Mouse (Mus musculus) neural tube, embryonic 13.5 days (tissue): ENCODE results near the gene Igsf8. TPM values are rescaled to one million over a fixed set of nuclear protein-coding genes. Genes with fewer than 3 reads are reported as not detected.

Source experiments
- ATAC-seq: fragments of 200-750 bp; cut with Nextera tagmentation; 2 replicates; pipeline ENCODE4 v1.8.0; 2017; ENCODE audit warnings: low read depth, mild to moderate bottlenecking, moderate TSS enrichment, moderate library complexity
- H3K27ac ChIP-seq: fragments of 300-500 bp; sonication (generic); replicated peaks from 2 replicates; pipeline ENCODE4 v1.5.1; 2015; ENCODE audit warnings: moderate library complexity, mild to moderate bottlenecking, inconsistent platforms
- H3K27me3 ChIP-seq: fragments of 300-500 bp; sonication (generic); 2 replicates; pipeline ENCODE4 v1.6.1; 2015; ENCODE audit warnings: mild to moderate bottlenecking, inconsistent platforms
- H3K36me3 ChIP-seq: fragments of 300-500 bp; sonication (generic); 2 replicates; pipeline ENCODE4 v1.6.1; 2015; ENCODE audit warnings: mild to moderate bottlenecking, inconsistent platforms
- H3K4me1 ChIP-seq: fragments of 300-500 bp; sonication (generic); replicated peaks from 2 replicates; pipeline ENCODE4 v1.6.1; 2015; ENCODE audit warnings: inconsistent platforms
- H3K4me2 ChIP-seq: fragments of 300-500 bp; sonication (generic); 2 replicates; pipeline ENCODE4 v1.6.1; 2015; ENCODE audit warnings: inconsistent platforms, mild to moderate bottlenecking, moderate library complexity
- H3K4me3 ChIP-seq: fragments of 300-500 bp; sonication (generic); 2 replicates; pipeline ENCODE4 v1.5.1; 2015; ENCODE audit warnings: mild to moderate bottlenecking, inconsistent platforms
- H3K9ac ChIP-seq: fragments of 300-500 bp; sonication (generic); 2 replicates; pipeline ENCODE4 v1.6.1; 2015; ENCODE audit warnings: moderate library complexity, mild to moderate bottlenecking, inconsistent platforms
- H3K9me3 ChIP-seq: fragments of 300-500 bp; sonication (generic); 2 replicates; pipeline ENCODE4 v1.6.1; 2016; ENCODE audit warnings: inconsistent platforms
- WGBS: fragments of 180-500 bp; shearing (Covaris S2); methylation state at CpG from one replicate; pipeline ENCODE4 v1.1.7; 2015; 5-methylcytosine and 5-hydroxymethylcytosine counted together
- polyA plus RNA-seq: library from polyadenylated mRNA; unstranded; fragments of >200 nt; fragmentation: Nextera tagmentation; extraction: Ambion mirVana; gene quantifications from 2 replicates; pipeline ENCODE4 v1.2.1, GENCODE M21; 2015

Igsf8 gene
- polyA plus RNA-seq, 1 experiment from 2014 or later = 116 TPM

- Histone ChIP-seq H3K4me2 (no peak overlapping the region), H3K9me3 (no peaks in the 10 kb centered on the region), H3K36me3 (no peaks in the 10 kb centered on the region), H3K4me3 (no peak overlapping the region), H3K4me1 (no peaks in the 10 kb centered on the region; the same call in 1 of the 2 replicates), H3K9ac (no peak overlapping the region), H3K27me3 (no peaks in the 10 kb centered on the region), H3K27ac (no peak overlapping the region)
- whole genome bisulfite sequencing = 84% methylated on average over 3 of the region's 3 CpGs
- no peak for ATAC-seq
Observed at GRCm38 (mm10) chr1:172277172-172277571, 15.7 kb downstream of the Igsf8 start.

- no peak overlapping the region for H3K27ac ChIP-seq
- no peak for ATAC-seq
- no peaks in the 10 kb centered on the region for H3K9me3 ChIP-seq
- WGBS = 90% methylated on average over 13 of the region's 13 CpGs
- H3K27me3 ChIP-seq = no peaks in the 10 kb centered on the region
- no peaks in the 10 kb centered on the region for H3K36me3 ChIP-seq
- no peaks in the 10 kb centered on the region; the same call in 1 of the 2 replicates for H3K4me1 ChIP-seq
- H3K4me3 ChIP-seq = no peak overlapping the region
- H3K4me2 ChIP-seq = no peak overlapping the region
- H3K9ac ChIP-seq = no peak overlapping the region
Observed at GRCm38 (mm10) chr1:172278328-172278727, 16.9 kb downstream of the Igsf8 start.

GRCm38 (mm10) chr1:172279768-172280509 lies 18.5 kb downstream of the Igsf8 start:
- Histone ChIP-seq H3K4me3 (no peak overlapping the region), H3K9ac (no peak overlapping the region), H3K27ac (no peak overlapping the region), H3K4me1 (no peaks in the 10 kb centered on the region; the same call in 1 of the 2 replicates), H3K4me2 (no peak overlapping the region), H3K9me3 (no peaks in the 10 kb centered on the region), H3K36me3 (0 out of 2 replicates have a peak, but pooled peaks cover 4% of the 10 kb centered on the region), H3K27me3 (no peaks in the 10 kb centered on the region)
- ATAC-seq = no peak
- WGBS = 79% methylated on average over 16 of the region's 16 CpGs

GRCm38 (mm10) chr1:172281522-172282254 lies 20.2 kb downstream of the Igsf8 start:
- Histone ChIP-seq H3K27ac (no peak overlapping the region), H3K4me3 (no peak overlapping the region), H3K4me2 (no peak overlapping the region), H3K9ac (no peak overlapping the region), H3K36me3 (0 out of 2 replicates have a peak, but pooled peaks cover 4% of the 10 kb centered on the region), H3K9me3 (no peaks in the 10 kb centered on the region), H3K4me1 (no peaks in the 10 kb centered on the region; the same call in 1 of the 2 replicates), H3K27me3 (no peaks in the 10 kb centered on the region)
- WGBS = 77% methylated on average over 10 of the region's 10 CpGs
- ATAC-seq = no peak

- H3K36me3 ChIP-seq = 0 out of 2 replicates have a peak, but pooled peaks cover 4% of the 10 kb centered on the region
- H3K27me3 ChIP-seq = no peaks in the 10 kb centered on the region
- H3K4me3 ChIP-seq = no peak overlapping the region
- H3K4me1 ChIP-seq = no peaks in the 10 kb centered on the region; the same call in 1 of the 2 replicates
- no peak for ATAC-seq
- WGBS = 94% methylated on average over 6 of the region's 6 CpGs
- H3K9me3 ChIP-seq = no peaks in the 10 kb centered on the region
- no peak overlapping the region for H3K4me2 ChIP-seq
- H3K9ac ChIP-seq = no peak overlapping the region
- no peak overlapping the region for H3K27ac ChIP-seq
Observed at GRCm38 (mm10) chr1:172283073-172283472, 21.6 kb downstream of the Igsf8 start.

DNA sequence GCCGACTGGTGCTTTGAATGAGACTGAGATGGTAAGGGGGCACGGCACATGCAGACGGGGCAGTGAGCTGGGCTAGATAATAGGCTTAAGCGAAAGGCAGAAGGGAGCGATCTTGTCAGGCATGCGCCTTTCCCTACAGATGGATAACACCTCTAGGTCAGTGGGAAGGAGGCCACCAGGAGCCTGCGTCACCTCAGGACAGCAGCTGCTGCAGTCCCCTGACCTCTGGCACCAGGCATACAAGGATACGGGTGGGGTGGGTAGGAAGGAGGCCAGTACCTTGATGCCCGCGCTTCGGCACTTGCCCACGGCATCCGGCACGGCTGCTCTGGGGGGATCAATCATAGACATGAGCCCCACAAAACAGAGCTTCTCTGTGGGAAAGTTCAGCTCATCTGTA lies 22.8 kb downstream of the Igsf8 start:
- ATAC-seq = no peak
- WGBS = 94% methylated on average over 14 of the region's 14 CpGs
- Histone ChIP-seq H3K36me3 (0 out of 2 replicates have a peak, but pooled peaks cover 4% of the 10 kb centered on the region), H3K4me3 (no peak overlapping the region), H3K9me3 (no peaks in the 10 kb centered on the region), H3K27me3 (no peaks in the 10 kb centered on the region), H3K4me2 (no peak overlapping the region), H3K4me1 (no peaks in the 10 kb centered on the region; the same call in 1 of the 2 replicates), H3K27ac (no peak overlapping the region), H3K9ac (no peak overlapping the region)

DNA sequence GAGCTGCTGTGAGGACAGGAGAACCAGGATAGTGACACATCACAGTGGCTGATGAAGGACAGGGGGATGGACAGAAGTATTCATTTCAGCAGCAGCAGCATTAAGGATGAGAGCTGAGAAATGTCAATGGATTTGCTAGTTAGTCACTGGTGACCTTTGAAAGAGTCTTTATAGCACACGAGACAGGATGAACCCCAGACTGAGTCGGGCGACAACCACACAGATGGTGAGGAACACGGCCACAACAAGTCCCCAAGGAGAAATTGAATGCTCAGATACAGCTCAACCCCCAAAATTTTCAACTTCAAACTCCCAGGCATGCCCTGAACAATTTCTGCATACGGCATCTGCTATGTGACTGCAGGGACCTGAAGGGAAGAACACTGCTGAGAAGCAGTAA lies 25.3 kb downstream of the Igsf8 start:
- Histone ChIP-seq H3K4me2 (no peak overlapping the region), H3K9me3 (no peaks in the 10 kb centered on the region), H3K27ac (no peak overlapping the region), H3K36me3 (0 out of 2 replicates have a peak, but pooled peaks cover 4% of the 10 kb centered on the region), H3K27me3 (no peaks in the 10 kb centered on the region), H3K4me3 (no peak overlapping the region), H3K4me1 (no peaks in the 10 kb centered on the region), H3K9ac (no peak overlapping the region)
- 76% methylated on average over 5 of the region's 5 CpGs for WGBS
- no peak for ATAC-seq

DNA sequence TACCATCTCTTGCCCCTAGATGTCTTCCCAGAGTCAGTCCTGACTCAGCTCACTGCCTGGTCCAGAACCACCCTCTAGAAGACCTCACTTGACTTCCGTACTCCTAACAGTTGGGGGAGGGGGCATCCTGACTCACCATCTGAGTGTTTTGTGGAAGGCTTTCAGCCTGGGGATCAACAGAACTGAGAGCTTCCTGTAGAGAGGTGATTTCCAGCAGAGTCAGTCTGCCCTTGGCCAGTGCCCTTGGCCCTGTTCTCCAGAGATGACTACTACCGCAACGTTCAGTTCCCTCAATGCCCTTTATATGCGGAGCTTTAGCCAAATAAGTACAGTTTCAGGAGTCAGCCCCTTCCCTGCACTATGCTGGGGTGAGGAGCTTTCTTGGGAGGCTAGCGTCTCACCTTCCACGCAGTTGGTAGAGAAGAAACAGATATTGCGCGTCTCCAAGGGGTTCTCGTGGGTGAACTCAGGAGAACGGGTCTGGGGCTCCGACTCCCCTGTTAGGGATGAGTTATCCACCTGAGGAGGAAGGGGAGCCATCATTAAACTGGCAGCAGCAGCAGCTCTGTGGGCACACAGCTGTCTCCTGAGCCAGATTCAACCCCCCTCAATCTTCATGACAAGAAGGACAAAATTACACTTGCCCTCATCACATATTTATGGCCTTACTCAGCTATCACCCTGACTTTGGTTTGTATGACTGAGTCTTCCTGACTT lies 27.6 kb downstream of the Igsf8 start:
- no peaks in the 10 kb centered on the region for H3K9me3 ChIP-seq
- no peak for ATAC-seq
- H3K4me1 ChIP-seq = peaks cover 3% of the 10 kb centered on the region; the same call in 1 of the 2 replicates
- H3K27me3 ChIP-seq = no peaks in the 10 kb centered on the region
- WGBS = 93% methylated on average over 11 of the region's 11 CpGs
- H3K36me3 ChIP-seq = 0 out of 2 replicates have a peak, but pooled peaks cover 3% of the 10 kb centered on the region
- H3K4me2 ChIP-seq = no peak overlapping the region
- H3K9ac ChIP-seq = no peak overlapping the region
- no peak overlapping the region for H3K4me3 ChIP-seq
- H3K27ac ChIP-seq = no peak overlapping the region

GRCm38 (mm10) chr1:172289617-172289946 lies 28.1 kb downstream of the Igsf8 start:
- no peaks in the 10 kb centered on the region for H3K36me3 ChIP-seq
- H3K27me3 ChIP-seq = no peaks in the 10 kb centered on the region
- H3K9ac ChIP-seq = no peak overlapping the region
- H3K27ac ChIP-seq = no peak overlapping the region
- WGBS = 87% methylated on average over 3 of the region's 3 CpGs
- peaks cover 8% of the 10 kb centered on the region for H3K4me1 ChIP-seq
- H3K4me2 ChIP-seq = no peak overlapping the region
- H3K9me3 ChIP-seq = no peaks in the 10 kb centered on the region
- H3K4me3 ChIP-seq = no peak overlapping the region
- ATAC-seq = no peak

DNA sequence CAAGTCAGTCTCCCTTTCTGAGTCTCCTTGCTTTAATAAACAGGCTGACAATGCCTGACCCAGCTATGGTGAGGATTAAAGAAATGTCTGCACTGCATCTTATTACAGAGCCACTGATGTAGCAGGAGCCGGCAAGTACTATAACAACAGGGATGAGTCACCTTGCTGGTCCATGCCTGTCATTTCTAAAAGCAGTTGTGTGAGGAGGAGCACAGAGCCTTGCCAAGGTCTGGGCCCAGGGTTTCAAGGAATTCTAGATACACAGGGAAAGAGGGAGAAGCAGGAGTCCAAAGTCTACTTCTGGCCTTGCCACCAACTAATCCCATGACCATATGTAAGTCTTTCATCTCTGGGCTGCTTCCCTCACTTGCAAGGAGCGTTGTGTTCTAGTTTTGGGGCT lies 31.4 kb downstream of the Igsf8 start:
- Histone ChIP-seq H3K36me3 (no peaks in the 10 kb centered on the region), H3K9ac (no peak overlapping the region), H3K4me1 (peaks cover 38% of the 10 kb centered on the region), H3K4me2 (no peak overlapping the region), H3K9me3 (no peaks in the 10 kb centered on the region), H3K27ac (no peak overlapping the region), H3K27me3 (no peaks in the 10 kb centered on the region), H3K4me3 (no peak overlapping the region)
- ATAC-seq = no peak
- WGBS = 92% methylated on average over 2 of the region's 2 CpGs

GRCm38 (mm10) chr1:172293449-172293848 lies 32.0 kb downstream of the Igsf8 start:
- no peak for ATAC-seq
- Histone ChIP-seq H3K4me1 (peaks cover 44% of the 10 kb centered on the region), H3K4me3 (no peak overlapping the region), H3K27me3 (no peaks in the 10 kb centered on the region), H3K9me3 (no peaks in the 10 kb centered on the region), H3K4me2 (no peak overlapping the region), H3K36me3 (no peaks in the 10 kb centered on the region), H3K9ac (no peak overlapping the region), H3K27ac (no peak overlapping the region)
- WGBS = 90% methylated on average over 11 of the region's 11 CpGs

GRCm38 (mm10) chr1:172295751-172296197 lies 34.3 kb downstream of the Igsf8 start:
- Histone ChIP-seq H3K27me3 (no peaks in the 10 kb centered on the region), H3K9me3 (no peaks in the 10 kb centered on the region), H3K4me3 (peak overlapping the region; percentile 37), H3K4me2 (peak overlapping the region; percentile 50), H3K9ac (peak overlapping the region; percentile 67), H3K27ac (peak overlapping the region; percentile 76), H3K4me1 (peaks cover 56% of the 10 kb centered on the region), H3K36me3 (no peaks in the 10 kb centered on the region)
- whole genome bisulfite sequencing = 60% methylated on average over 4 of the region's 4 CpGs
- peak; percentile 80 for ATAC-seq
